Mouse (Mus musculus): ENCODE results near the gene Ccdc148. TPM values are rescaled to one million over a fixed set of nuclear protein-coding genes. Genes with fewer than 3 reads are reported as not detected.

Gene Ccdc148
- polyA plus RNA-seq, 1 experiment from 2014 or later = 7.1 TPM

GRCm38 (mm10) chr2:59184107-59185064 is 23.9 kb upstream of the Ccdc148 start:
- H3K9ac ChIP-seq (ENCODE audit: low read depth, low read length) = no peak overlapping the region
- no peaks in the 10 kb centered on the region for H3K9me3 ChIP-seq (ENCODE audit: control insufficient read depth, low read length)
- no peak overlapping the region for H3K4me3 ChIP-seq (ENCODE audit: low read length)
- WGBS = 94% methylated on average over 11 of the region's 11 CpGs
- no peak for ATAC-seq
- no peaks in the 10 kb centered on the region for H3K27me3 ChIP-seq (replicated peaks; ENCODE audit: control insufficient read depth, insufficient read depth, low read length)
- H3K4me1 ChIP-seq (ENCODE audit: control insufficient read depth, insufficient read depth, low read depth, low read length) = no peaks in the 10 kb centered on the region
- H3K27ac ChIP-seq (ENCODE audit: low read depth, low read length) = no peak overlapping the region
- no peak overlapping the region for H3K4me2 ChIP-seq (ENCODE audit: low read length)
- peaks cover 2% of the 10 kb centered on the region; the same call in 1 of the 2 replicates for H3K36me3 ChIP-seq (ENCODE audit: control insufficient read depth, insufficient read depth, low read length)

GRCm38 (mm10) chr2:59183541-59183940 is 23.1 kb upstream of the Ccdc148 start:
- no peak overlapping the region for H3K9ac ChIP-seq (ENCODE audit: low read depth, low read length)
- H3K4me1 ChIP-seq (ENCODE audit: control insufficient read depth, insufficient read depth, low read depth, low read length) = no peaks in the 10 kb centered on the region
- H3K4me3 ChIP-seq (ENCODE audit: low read length) = no peak overlapping the region
- H3K27me3 ChIP-seq (replicated peaks; ENCODE audit: control insufficient read depth, insufficient read depth, low read length) = no peaks in the 10 kb centered on the region
- H3K36me3 ChIP-seq (ENCODE audit: control insufficient read depth, insufficient read depth, low read length) = peaks cover 2% of the 10 kb centered on the region; the same call in 1 of the 2 replicates
- no peak overlapping the region for H3K27ac ChIP-seq (ENCODE audit: low read depth, low read length)
- 82% methylated on average over 4 of the region's 4 CpGs for WGBS
- no peak for ATAC-seq
- no peak overlapping the region for H3K4me2 ChIP-seq (ENCODE audit: low read length)
- H3K9me3 ChIP-seq (ENCODE audit: control insufficient read depth, low read length) = no peaks in the 10 kb centered on the region

GRCm38 (mm10) chr2:59181321-59182113 is 21.0 kb upstream of the Ccdc148 start:
- WGBS = 80% methylated on average over 15 of the region's 15 CpGs
- Histone ChIP-seq H3K9ac (ENCODE audit: low read depth, low read length) (no peak overlapping the region), H3K4me3 (ENCODE audit: low read length) (no peak overlapping the region), H3K36me3 (ENCODE audit: control insufficient read depth, insufficient read depth, low read length) (no peaks in the 10 kb centered on the region), H3K27ac (ENCODE audit: low read depth, low read length) (no peak overlapping the region), H3K4me1 (ENCODE audit: control insufficient read depth, insufficient read depth, low read depth, low read length) (peaks cover 4% of the 10 kb centered on the region), H3K9me3 (ENCODE audit: control insufficient read depth, low read length) (no peaks in the 10 kb centered on the region), H3K4me2 (ENCODE audit: low read length) (no peak overlapping the region), H3K27me3 (replicated peaks; ENCODE audit: control insufficient read depth, insufficient read depth, low read length) (no peaks in the 10 kb centered on the region)
- no peak for ATAC-seq

- no peak overlapping the region for H3K4me3 ChIP-seq (ENCODE audit: low read length)
- no peaks in the 10 kb centered on the region for H3K36me3 ChIP-seq (ENCODE audit: control insufficient read depth, insufficient read depth, low read length)
- H3K4me2 ChIP-seq (ENCODE audit: low read length) = no peak overlapping the region
- no peak overlapping the region for H3K27ac ChIP-seq (ENCODE audit: low read depth, low read length)
- no peaks in the 10 kb centered on the region for H3K9me3 ChIP-seq (ENCODE audit: control insufficient read depth, low read length)
- WGBS = 56% methylated on average over 5 of the region's 5 CpGs
- no peaks in the 10 kb centered on the region for H3K27me3 ChIP-seq (replicated peaks; ENCODE audit: control insufficient read depth, insufficient read depth, low read length)
- no peak overlapping the region for H3K9ac ChIP-seq (ENCODE audit: low read depth, low read length)
- ATAC-seq = no peak
- peaks cover 4% of the 10 kb centered on the region for H3K4me1 ChIP-seq (ENCODE audit: control insufficient read depth, insufficient read depth, low read depth, low read length)
These were observed 19.0 kb upstream of the Ccdc148 start for GRCm38 (mm10) chr2:59179487-59179886.

GRCm38 (mm10) chr2:59178960-59179359 is 18.5 kb upstream of the Ccdc148 start:
- H3K27ac ChIP-seq (ENCODE audit: low read depth, low read length) = no peak overlapping the region
- H3K36me3 ChIP-seq (ENCODE audit: control insufficient read depth, insufficient read depth, low read length) = no peaks in the 10 kb centered on the region
- 74% methylated on average over 4 of the region's 4 CpGs for WGBS
- no peaks in the 10 kb centered on the region for H3K9me3 ChIP-seq (ENCODE audit: control insufficient read depth, low read length)
- ATAC-seq = no peak
- no peaks in the 10 kb centered on the region for H3K27me3 ChIP-seq (replicated peaks; ENCODE audit: control insufficient read depth, insufficient read depth, low read length)
- H3K4me1 ChIP-seq (ENCODE audit: control insufficient read depth, insufficient read depth, low read depth, low read length) = peaks cover 4% of the 10 kb centered on the region
- H3K4me2 ChIP-seq (ENCODE audit: low read length) = no peak overlapping the region
- H3K4me3 ChIP-seq (ENCODE audit: low read length) = no peak overlapping the region
- H3K9ac ChIP-seq (ENCODE audit: low read depth, low read length) = no peak overlapping the region

GRCm38 (mm10) chr2:59178191-59178590 is 17.7 kb upstream of the Ccdc148 start:
- Histone ChIP-seq H3K4me1 (ENCODE audit: control insufficient read depth, insufficient read depth, low read depth, low read length) (peaks cover 4% of the 10 kb centered on the region), H3K36me3 (ENCODE audit: control insufficient read depth, insufficient read depth, low read length) (no peaks in the 10 kb centered on the region), H3K27ac (ENCODE audit: low read depth, low read length) (no peak overlapping the region), H3K4me2 (ENCODE audit: low read length) (no peak overlapping the region), H3K9me3 (ENCODE audit: control insufficient read depth, low read length) (no peaks in the 10 kb centered on the region), H3K9ac (ENCODE audit: low read depth, low read length) (no peak overlapping the region), H3K4me3 (ENCODE audit: low read length) (no peak overlapping the region), H3K27me3 (replicated peaks; ENCODE audit: control insufficient read depth, insufficient read depth, low read length) (no peaks in the 10 kb centered on the region)
- WGBS = 59% methylated on average over 8 of the region's 8 CpGs
- ATAC-seq = peak; percentile 49

- Histone ChIP-seq H3K4me1 (ENCODE audit: control insufficient read depth, insufficient read depth, low read depth, low read length) (peaks cover 4% of the 10 kb centered on the region), H3K9ac (ENCODE audit: low read depth, low read length) (no peak overlapping the region), H3K27me3 (replicated peaks; ENCODE audit: control insufficient read depth, insufficient read depth, low read length) (no peaks in the 10 kb centered on the region), H3K9me3 (ENCODE audit: control insufficient read depth, low read length) (no peaks in the 10 kb centered on the region), H3K4me2 (ENCODE audit: low read length) (no peak overlapping the region), H3K4me3 (ENCODE audit: low read length) (no peak overlapping the region), H3K36me3 (ENCODE audit: control insufficient read depth, insufficient read depth, low read length) (no peaks in the 10 kb centered on the region), H3K27ac (ENCODE audit: low read depth, low read length) (no peak overlapping the region)
- 73% methylated on average over 6 of the region's 6 CpGs for WGBS
- ATAC-seq = no peak
These were observed 15.4 kb upstream of the Ccdc148 start for GRCm38 (mm10) chr2:59175926-59176325.

GRCm38 (mm10) chr2:59171533-59171932 is 11.1 kb upstream of the Ccdc148 start:
- no peak overlapping the region for H3K9ac ChIP-seq (ENCODE audit: low read depth, low read length)
- H3K4me1 ChIP-seq (ENCODE audit: control insufficient read depth, insufficient read depth, low read depth, low read length) = no peaks in the 10 kb centered on the region
- H3K27me3 ChIP-seq (replicated peaks; ENCODE audit: control insufficient read depth, insufficient read depth, low read length) = no peaks in the 10 kb centered on the region
- no peaks in the 10 kb centered on the region for H3K9me3 ChIP-seq (ENCODE audit: control insufficient read depth, low read length)
- no peak overlapping the region for H3K27ac ChIP-seq (ENCODE audit: low read depth, low read length)
- no peak overlapping the region for H3K4me3 ChIP-seq (ENCODE audit: low read length)
- H3K36me3 ChIP-seq (ENCODE audit: control insufficient read depth, insufficient read depth, low read length) = no peaks in the 10 kb centered on the region
- no peak overlapping the region for H3K4me2 ChIP-seq (ENCODE audit: low read length)
- no peak for ATAC-seq
- WGBS = 78% methylated on average over 5 of the region's 5 CpGs

GRCm38 (mm10) chr2:59170593-59170992 is 10.1 kb upstream of the Ccdc148 start:
- Histone ChIP-seq H3K36me3 (ENCODE audit: control insufficient read depth, insufficient read depth, low read length) (no peaks in the 10 kb centered on the region), H3K9me3 (ENCODE audit: control insufficient read depth, low read length) (no peaks in the 10 kb centered on the region), H3K27ac (ENCODE audit: low read depth, low read length) (no peak overlapping the region), H3K9ac (ENCODE audit: low read depth, low read length) (no peak overlapping the region), H3K4me2 (ENCODE audit: low read length) (no peak overlapping the region), H3K27me3 (replicated peaks; ENCODE audit: control insufficient read depth, insufficient read depth, low read length) (no peaks in the 10 kb centered on the region), H3K4me1 (ENCODE audit: control insufficient read depth, insufficient read depth, low read depth, low read length) (no peaks in the 10 kb centered on the region), H3K4me3 (ENCODE audit: low read length) (no peak overlapping the region)
- WGBS = 94% methylated on average over 5 of the region's 5 CpGs
- no peak for ATAC-seq
